Mouse (Mus musculus) adrenal gland, adult 18-20 months (tissue): ENCODE results near the gene Vtn. TPM values are rescaled to one million over a fixed set of nuclear protein-coding genes. Genes with fewer than 3 reads are reported as not detected.

Source experiments
- DNase-seq, 2 experiments: peaks; one replicate each; pipeline ENCODE4 v3.0.0; 2021 to 2022; ENCODE audit warnings: low spot score in 2 of 2
- total RNA-seq, 2 experiments: library from RNA; stranded (reverse); gene quantifications; 1 replicate in 1 of 2; 2 replicates in 1 of 2; pipeline ENCODE4 v1.2.3; 2021

Gene Vtn
- total RNA-seq, 2 experiments from 2014 or later = 1.6 to 4.5 TPM

- peak; percentile 15 to 47 for DNase-seq
These were observed 1.8 kb upstream of the Vtn start for GRCm38 (mm10) chr11:78497071-78497541.

- peak; percentile 91 to 92 for DNase-seq
These were observed 1.1 kb upstream of the Vtn start, which contains the start of gene Sarm1 for GRCm38 (mm10) chr11:78497544-78498522. Sarm1 (minus strand) TSS chr11:78497754.

GRCm38 (mm10) chr11:78499543-78499942 is 652 bp downstream of the Vtn start:
- no peak for DNase-seq

- no peak for DNase-seq
These were observed 1.8 kb downstream of the Vtn start for GRCm38 (mm10) chr11:78500623-78501202.

GRCm38 (mm10) chr11:78501529-78501928 is 2.6 kb downstream of the Vtn start:
- DNase-seq = no peak

- DNase-seq = no peak
These were observed 4.2 kb downstream of the Vtn start, which contains the start of gene Sebox for GRCm38 (mm10) chr11:78502909-78503650. Sebox (plus strand) TSS chr11:78503447.

- no peak for DNase-seq
These were observed 6.5 kb downstream of the Vtn start for GRCm38 (mm10) chr11:78505430-78505829.

GRCm38 (mm10) chr11:78509148-78509547 is 10.3 kb downstream of the Vtn start:
- no peak for DNase-seq

GRCm38 (mm10) chr11:78512025-78512957 is 13.4 kb downstream of the Vtn start, which contains the start of the genes Tmem199 and Poldip2:
Tmem199 (minus strand) TSS chr11:78512172.
Poldip2 (plus strand) TSS chr11:78512193.
- peak; percentile 83 to 86 for DNase-seq

GRCm38 (mm10) chr11:78513106-78513790 is 14.4 kb downstream of the Vtn start:
- no peak for DNase-seq

GRCm38 (mm10) chr11:78515549-78516325 is 16.8 kb downstream of the Vtn start:
- DNase-seq = no peak

GRCm38 (mm10) chr11:78518931-78519330 is 20.0 kb downstream of the Vtn start:
- no peak for DNase-seq

- DNase-seq = no peak
These were observed 23.0 kb downstream of the Vtn start for GRCm38 (mm10) chr11:78521880-78522279.

- no peak for DNase-seq
These were observed 23.6 kb downstream of the Vtn start for GRCm38 (mm10) chr11:78522481-78522997.

GRCm38 (mm10) chr11:78523241-78523955 is 24.5 kb downstream of the Vtn start:
- DNase-seq = no peak

GRCm38 (mm10) chr11:78524838-78525237 is 25.9 kb downstream of the Vtn start:
- no peak for DNase-seq

- DNase-seq = no peak
These were observed 29.8 kb downstream of the Vtn start for GRCm38 (mm10) chr11:78528714-78529113.

GRCm38 (mm10) chr11:78530001-78530400 is 31.1 kb downstream of the Vtn start:
- no peak for DNase-seq
